Mouse (Mus musculus) CD4-positive helper T cell, adult 2 months (primary cell): ENCODE measurements around the gene Smtnl1.

Experiments
- DNase-seq: peaks from one replicate; pipeline ENCODE4 v3.0.0-alpha.2; 2012; ENCODE audit warnings: low read depth, missing footprints, low spot score

The Smtnl1 gene

DNA sequence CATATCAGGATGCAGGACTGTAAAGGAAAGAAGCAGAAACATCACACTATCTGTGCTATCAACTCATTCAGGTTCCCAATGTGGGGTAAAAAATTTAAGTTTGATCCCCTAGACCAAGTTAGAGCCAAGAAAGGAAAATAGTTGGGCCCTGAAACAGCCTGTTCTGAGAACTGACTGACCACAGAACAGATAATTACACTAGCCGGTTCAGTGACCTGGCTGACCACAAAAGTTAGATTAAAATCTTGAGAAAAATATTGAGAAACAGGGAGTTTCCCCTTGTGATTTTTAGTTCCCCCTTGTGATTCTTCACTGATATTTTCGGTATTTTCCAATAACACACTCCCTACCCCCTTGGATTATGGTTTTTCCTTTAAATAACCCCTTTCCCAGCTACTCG lies 28.6 kb downstream of the Smtnl1 start:
- no peak for DNase-seq

DNA sequence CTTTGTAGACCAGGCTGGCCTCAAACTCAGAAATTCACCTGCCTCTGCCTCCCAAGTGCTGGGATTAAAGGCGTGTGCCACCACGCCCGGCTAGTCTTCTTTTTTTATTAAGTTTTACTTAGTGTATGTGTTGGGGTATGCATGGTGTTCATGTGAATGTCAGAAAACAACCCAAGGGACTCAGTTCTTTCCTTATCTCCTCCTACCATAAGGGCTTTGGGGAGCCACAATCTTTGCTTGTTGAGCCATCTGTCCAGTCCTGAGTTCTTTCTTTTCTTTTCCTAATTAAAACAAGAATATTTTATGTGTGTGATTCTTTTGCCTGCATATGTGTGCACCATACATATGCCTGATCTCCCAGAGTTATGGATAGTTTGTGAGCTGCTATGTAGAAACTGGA lies 29.3 kb downstream of the Smtnl1 start:
- DNase-seq: no peak

- DNase-seq: no peak
Measured at GRCm38 (mm10) chr2:84792516-84792915, 29.9 kb downstream of the Smtnl1 start.

GRCm38 (mm10) chr2:84790418-84790817 lies 32.0 kb downstream of the Smtnl1 start:
- DNase-seq: no peak

- DNase-seq: no peak
Measured at GRCm38 (mm10) chr2:84788316-84788715, 34.1 kb downstream of the Smtnl1 start.

- DNase-seq: no peak
Measured at GRCm38 (mm10) chr2:84783840-84784566, 38.4 kb downstream of the Smtnl1 start.

DNA sequence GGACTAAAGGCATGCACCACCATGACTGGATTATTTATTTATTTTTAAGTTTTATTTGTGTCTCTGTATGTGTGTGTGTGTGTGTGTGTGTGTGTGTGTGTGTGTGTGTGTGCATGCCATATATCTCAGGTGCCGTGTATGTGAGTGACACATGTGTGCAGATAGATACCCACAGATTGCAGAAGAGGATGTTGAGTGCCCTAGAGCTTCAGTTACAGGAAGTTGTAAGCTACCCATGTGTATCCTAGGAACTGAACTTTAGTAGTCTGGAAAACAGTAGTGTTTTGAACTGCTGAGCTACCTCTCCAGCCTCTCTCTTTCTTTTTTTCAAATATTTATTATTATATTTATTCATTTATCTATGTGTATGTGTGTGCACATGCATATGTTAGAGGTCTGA lies 39.1 kb downstream of the Smtnl1 start:
- no peak for DNase-seq

DNA sequence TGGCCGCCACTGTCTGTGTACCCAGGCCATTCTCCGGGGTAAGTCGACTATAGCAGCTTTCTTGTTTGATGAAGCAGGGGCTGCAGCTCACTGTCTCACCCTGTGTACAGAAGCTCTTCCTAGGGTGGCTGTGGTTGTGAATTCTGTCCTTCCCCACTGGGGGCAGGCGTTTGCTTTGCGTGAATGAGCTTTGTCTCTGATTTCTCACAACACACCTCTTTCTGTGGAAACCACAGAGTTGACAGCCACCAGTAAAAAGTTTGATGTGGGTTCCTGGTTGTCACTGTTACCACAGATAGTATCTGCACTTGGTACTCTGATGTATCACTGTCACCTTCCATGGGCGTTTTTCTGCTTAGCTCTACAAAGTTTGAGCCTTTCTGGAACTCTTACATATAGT lies 43.2 kb downstream of the Smtnl1 start:
- peak; percentile 92 for DNase-seq

GRCm38 (mm10) chr2:84777706-84778105 lies 44.7 kb downstream of the Smtnl1 start:
- DNase-seq: no peak

- no peak for DNase-seq
Measured at GRCm38 (mm10) chr2:84775665-84776064, 46.8 kb downstream of the Smtnl1 start.

- no peak for DNase-seq
Measured at GRCm38 (mm10) chr2:84775241-84775640, 47.2 kb downstream of the Smtnl1 start, which contains the start of gene Serping1. Serping1 (minus strand) TSS chr2:84775444.

GRCm38 (mm10) chr2:84774751-84775150 lies 47.7 kb downstream of the Smtnl1 start:
- no peak for DNase-seq

- DNase-seq: no peak
Measured at GRCm38 (mm10) chr2:84773195-84773594, 49.3 kb downstream of the Smtnl1 start.

DNA sequence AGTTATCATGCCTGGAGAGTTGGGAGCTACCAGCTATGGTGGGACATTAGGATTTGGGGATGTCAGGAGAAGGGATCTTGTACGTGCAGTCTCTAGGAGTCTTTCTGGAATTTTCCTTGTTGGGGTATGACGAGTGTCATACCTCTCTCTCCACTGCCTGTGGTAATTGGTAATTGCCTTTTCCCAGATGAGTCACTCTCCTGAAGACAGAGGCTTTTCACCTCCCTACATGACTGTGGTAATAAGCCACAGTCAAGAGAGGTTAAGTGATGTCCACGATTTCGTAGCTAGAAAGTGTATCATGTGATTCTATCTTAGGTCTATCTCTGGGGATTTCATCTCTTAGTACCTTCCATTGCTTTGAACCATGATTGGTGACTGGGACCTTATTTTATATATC lies 50.0 kb downstream of the Smtnl1 start:
- no peak for DNase-seq

DNA sequence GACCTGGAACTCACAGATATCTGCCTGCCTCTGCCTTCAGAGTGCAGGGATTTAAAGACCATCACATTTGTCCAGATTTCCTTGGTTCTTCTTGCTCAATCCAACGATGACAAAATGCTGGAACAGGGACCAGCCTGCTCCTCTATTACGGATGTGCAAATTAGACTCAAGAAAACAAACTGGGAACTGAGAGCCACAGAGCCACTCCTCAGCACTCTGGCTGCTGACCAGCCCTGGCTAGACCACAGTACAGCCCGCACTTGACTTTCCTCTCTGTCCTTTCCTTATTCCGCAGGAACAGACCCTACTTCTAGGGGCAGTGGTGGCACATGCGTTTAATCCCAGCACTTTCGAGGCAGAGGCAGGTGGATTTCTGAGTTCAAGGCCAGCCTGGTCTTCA lies 52.0 kb downstream of the Smtnl1 start:
- DNase-seq: no peak

- DNase-seq: no peak
Measured at GRCm38 (mm10) chr2:84762818-84763217, 59.6 kb downstream of the Smtnl1 start.

DNA sequence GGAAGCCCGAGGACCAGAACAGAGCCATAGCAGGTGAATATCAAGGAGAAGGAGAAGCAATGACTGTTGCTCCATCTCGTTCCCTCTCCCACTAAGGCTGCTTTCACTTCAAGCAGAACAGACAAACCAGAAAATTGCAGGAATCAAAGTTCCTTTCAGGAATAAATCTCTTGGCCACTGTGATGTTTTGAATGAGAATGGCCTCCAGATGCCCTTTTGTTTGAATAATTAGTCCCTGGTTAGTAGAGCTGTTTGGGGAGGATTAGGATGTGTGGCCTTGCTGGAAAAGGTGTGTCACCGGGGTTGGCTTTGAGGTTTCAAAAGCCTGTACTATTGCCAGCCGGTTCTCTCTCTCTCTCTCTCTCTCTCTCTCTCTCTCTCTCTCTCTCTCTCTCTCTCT lies 60.2 kb downstream of the Smtnl1 start:
- no peak for DNase-seq

DNA sequence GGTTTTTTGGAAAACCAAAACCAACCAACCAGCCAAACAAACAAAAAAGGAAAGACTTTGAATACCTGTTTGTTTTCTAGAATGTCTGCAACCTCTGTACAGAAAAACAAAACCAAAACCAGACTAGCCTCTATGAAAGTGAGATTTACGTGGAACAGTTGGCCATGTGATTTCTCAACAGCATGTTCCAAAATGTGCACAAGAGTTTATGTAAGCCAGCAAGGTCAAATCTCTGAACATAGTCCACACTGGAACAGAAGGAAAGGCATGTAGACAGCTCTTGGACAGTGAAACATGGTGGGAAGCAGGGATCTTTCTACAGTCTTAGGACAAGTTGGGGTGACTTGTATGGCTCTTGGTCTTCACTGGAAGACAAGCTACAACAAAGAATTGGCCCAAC lies 60.6 kb downstream of the Smtnl1 start:
- DNase-seq: no peak

DNA sequence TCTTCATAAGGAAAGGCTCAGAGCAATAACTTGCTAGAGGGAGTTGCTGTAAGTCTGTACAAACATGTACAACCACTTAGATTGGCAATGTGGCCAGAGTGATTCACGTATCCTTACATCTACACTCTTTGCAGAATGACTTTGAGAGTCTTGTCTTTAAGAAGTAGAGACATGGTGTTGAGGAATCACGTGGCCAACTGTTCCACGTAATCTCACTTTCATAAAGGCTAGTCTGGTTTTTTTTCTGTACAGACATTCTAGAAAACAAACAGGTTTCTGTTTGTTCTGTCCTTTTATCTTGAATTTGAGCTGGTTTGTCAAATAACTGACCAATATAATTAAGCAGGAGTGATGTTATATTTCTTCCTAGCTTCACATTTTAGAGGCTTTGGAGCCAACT lies 61.1 kb downstream of the Smtnl1 start:
- DNase-seq: no peak
